Mouse (Mus musculus) E14TG2a.4 (cell line): ENCODE measurements at regions not wholly inside any gene's neighbourhood (a gene's known extent, or its start where the extent isn't known, plus 50 kb on each side); places are given as distances from the start of the nearest gene placed in this dataset.

Experiments used
- CTCF ChIP-seq: conservative IDR thresholded peaks from 2 replicates; pipeline ENCODE4 v1.5.1; 2014; ENCODE audit warnings: low read length
- NANOG ChIP-seq: IDR thresholded peaks from 2 replicates; pipeline ENCODE4 v1.6.1; 2014; ENCODE audit warnings: borderline replicate concordance, low read length, mixed read lengths

DNA sequence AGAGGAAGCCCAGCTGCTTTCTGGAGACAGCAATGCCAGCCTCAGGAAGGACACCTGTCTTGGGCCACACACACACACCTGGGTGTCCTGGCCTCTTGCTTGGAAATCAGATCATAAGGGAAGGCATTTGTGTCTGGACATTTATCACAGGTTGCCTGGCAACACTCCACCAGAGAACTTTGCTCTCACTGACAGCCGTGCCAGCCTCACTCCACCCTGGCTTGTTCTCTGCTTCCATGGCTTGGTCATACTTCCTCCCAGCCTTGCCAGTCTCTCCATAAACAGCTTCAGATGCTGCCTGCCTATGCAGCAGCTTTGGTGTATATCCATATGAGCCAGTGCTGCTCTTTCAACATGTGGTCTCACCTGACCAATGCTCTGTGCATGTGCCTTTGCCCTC is 84.3 kb downstream of the Uncx start:
- TF ChIP-seq CTCF (no peak), NANOG (no peak)
